Mouse (Mus musculus): Measurements from ENCODE around the gene Lemd1. TPM values are rescaled to one million over a fixed set of nuclear protein-coding genes. Genes with fewer than 3 reads are reported as not detected.

Lemd1 gene
- polyA plus RNA-seq, 1 experiment from 2014 or later: not detected

DNA sequence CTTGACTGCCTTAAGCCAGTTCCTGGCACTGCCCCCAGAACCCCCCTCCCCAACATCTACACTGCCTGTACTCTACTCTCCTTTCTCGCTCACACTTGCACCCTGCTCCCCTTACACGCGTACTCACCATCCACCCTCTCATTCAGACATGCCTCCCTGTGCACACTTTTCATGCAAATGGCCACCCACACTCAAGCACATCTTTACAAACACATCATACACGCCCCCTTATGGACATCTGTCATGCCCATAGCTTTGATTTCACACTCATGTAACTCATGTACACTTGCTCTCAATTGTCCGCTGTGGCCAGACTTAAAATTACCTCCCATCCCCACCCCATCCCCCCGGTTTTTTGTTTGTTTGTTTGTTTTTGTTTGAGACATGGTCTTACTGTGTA lies 116.7 kb downstream of the Lemd1 start:
- WGBS: 81% methylated on average over 6 of the region's 6 CpGs
- Histone ChIP-seq H3K27me3 (replicated peaks; ENCODE audit: insufficient read depth, low read length) (0 out of 2 replicates have a peak, but pooled peaks cover 2% of the 10 kb centered on the region), H3K36me3 (ENCODE audit: insufficient read depth, low read length) (no peaks in the 10 kb centered on the region), H3K27ac (ENCODE audit: low read length) (no peak overlapping the region), H3K4me1 (ENCODE audit: insufficient read depth, low read depth, low read length) (0 out of 2 replicates have a peak, but pooled peaks cover 4% of the 10 kb centered on the region), H3K9ac (replicated peaks; ENCODE audit: low read depth) (no peak overlapping the region), H3K4me3 (ENCODE audit: low read depth, low read length) (no peak overlapping the region), H3K9me3 (ENCODE audit: low read length) (no peaks in the 10 kb centered on the region), H3K4me2 (replicated peaks; ENCODE audit: low read depth, low read length) (no peak overlapping the region)
- no peak for ATAC-seq
- DNase-seq (ENCODE audit: low spot score): no peak
- 0 out of 2 replicates have a peak, but pooled peaks have one; percentile 4 for TF ChIP-seq CTCF (IDR thresholded peaks at IDR 0.05)
- TF ChIP-seq EP300 (IDR thresholded peaks at IDR 0.05): no peak

DNA sequence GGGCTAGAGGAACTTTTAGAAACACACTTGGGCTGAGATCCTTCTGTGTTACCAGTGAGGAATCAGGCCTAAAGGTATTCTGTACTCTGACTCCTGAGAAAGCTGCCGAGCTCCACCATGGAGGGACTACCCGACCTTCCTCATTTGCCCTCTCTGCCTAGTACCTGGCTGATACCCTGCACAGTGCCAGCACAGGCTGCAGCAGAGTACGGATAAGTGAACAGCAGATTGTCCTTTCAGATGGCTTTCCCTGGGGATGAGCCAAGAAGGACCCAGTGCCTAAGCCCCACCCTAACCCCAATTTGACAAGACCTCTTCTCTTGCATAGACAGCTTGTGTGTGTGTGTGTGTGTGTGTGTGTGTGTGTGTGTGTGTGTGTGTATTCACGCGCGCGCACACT lies 117.4 kb downstream of the Lemd1 start:
- H3K4me3 ChIP-seq (ENCODE audit: low read depth, low read length): no peak overlapping the region
- 0 out of 2 replicates have a peak, but pooled peaks cover 2% of the 10 kb centered on the region for H3K27me3 ChIP-seq (replicated peaks; ENCODE audit: insufficient read depth, low read length)
- ATAC-seq (no peak), DNase-seq (ENCODE audit: low spot score) (no peak)
- H3K4me1 ChIP-seq (ENCODE audit: insufficient read depth, low read depth, low read length): 0 out of 2 replicates have a peak, but pooled peaks cover 4% of the 10 kb centered on the region
- H3K9ac ChIP-seq (replicated peaks; ENCODE audit: low read depth): no peak overlapping the region
- TF ChIP-seq CTCF (IDR thresholded peaks at IDR 0.05): no peak
- no peak for TF ChIP-seq EP300 (IDR thresholded peaks at IDR 0.05)
- no peaks in the 10 kb centered on the region for H3K36me3 ChIP-seq (ENCODE audit: insufficient read depth, low read length)
- H3K4me2 ChIP-seq (replicated peaks; ENCODE audit: low read depth, low read length): no peak overlapping the region
- no peak overlapping the region for H3K27ac ChIP-seq (ENCODE audit: low read length)
- H3K9me3 ChIP-seq (ENCODE audit: low read length): no peaks in the 10 kb centered on the region
- WGBS: 76% methylated on average over 7 of the region's 7 CpGs

MicroRNAs encoded within 50 kb of the gene (microRNA counts, 519-probe panel; counts per million panel counts)
- microRNA mmu-miR-135b: 3,125 counts per million, percentile 16 among the panel's probes with 10 or more counts

Small RNAs within 50 kb of the gene (microRNA-seq; reads per million reads assigned to microRNA genes)
- 752 reads per million, percentile 72 among the genes with 10 or more reads in this experiment for gene Mir135b

Other genes starting within 250 kb of the Lemd1 start
- 5.7 and 6.9 TPM in 2 replicates for gene Slc45a3, start 228.5 kb upstream of the Lemd1 start, polyA plus RNA-seq (2015; fragmentation: Nextera tagmentation; extraction: Ambion mirVana)
- gene Elk4, start 183.8 kb upstream of the Lemd1 start, polyA plus RNA-seq (2015; fragmentation: Nextera tagmentation; extraction: Ambion mirVana): 26.3 and 28.0 TPM in 2 replicates
- gene Mfsd4a, start 123.4 kb upstream of the Lemd1 start, polyA plus RNA-seq (2015; fragmentation: Nextera tagmentation; extraction: Ambion mirVana): 7.5 and 8.4 TPM in 2 replicates
- gene Cdk18, start 51.7 kb upstream of the Lemd1 start, polyA plus RNA-seq (2015; fragmentation: Nextera tagmentation; extraction: Ambion mirVana): 6.5 and 6.9 TPM in 2 replicates
- gene AC124108.1, start within 50 bp of the Lemd1 start, polyA plus RNA-seq (2015; fragmentation: Nextera tagmentation; extraction: Ambion mirVana): not detected in 2 replicates
- not detected in 2 replicates for gene Gm10188, start 38.3 kb downstream of the Lemd1 start, polyA plus RNA-seq (2015; fragmentation: Nextera tagmentation; extraction: Ambion mirVana)
- gene Klhdc8a, start 107.2 kb downstream of the Lemd1 start, polyA plus RNA-seq (2015; fragmentation: Nextera tagmentation; extraction: Ambion mirVana): 4.1 and 4.4 TPM in 2 replicates
- gene Nuak2, start 124.7 kb downstream of the Lemd1 start, polyA plus RNA-seq (2015; fragmentation: Nextera tagmentation; extraction: Ambion mirVana): 11.9 and 12.1 TPM in 2 replicates
- gene Tmcc2, start 199.8 kb downstream of the Lemd1 start, polyA plus RNA-seq (2015; fragmentation: Nextera tagmentation; extraction: Ambion mirVana): 28.8 and 37.2 TPM in 2 replicates
- 12.2 and 14.4 TPM in 2 replicates for gene Dstyk, start 226.1 kb downstream of the Lemd1 start, polyA plus RNA-seq (2015; fragmentation: Nextera tagmentation; extraction: Ambion mirVana)

Measured in lung, postnatal 0 days (tissue).